Mouse (Mus musculus) MEL (cell line): ENCODE data around the gene Zdhhc3. TPM values are rescaled to one million over a fixed set of nuclear protein-coding genes. Genes with fewer than 3 reads are reported as not detected.
A peak's percentile ranks its signal among the peaks of the same experiment; 100 is the strongest.

Experiments used
- DNase-seq: peaks from one replicate; pipeline ENCODE4 v3.0.0; 2011; ENCODE audit warnings: low read depth, low spot score
- H3K27ac ChIP-seq: 2 replicates; pipeline ENCODE4 v1.5.1; 2012; ENCODE audit warnings: low read depth, mild to moderate bottlenecking, control low read depth, low read length, moderate library complexity; ENCODE audit not compliant: control insufficient read depth
- H3K27me3 ChIP-seq, 2 experiments: fragments of 150-350 bp in 1 of 2; sonication (generic) in 1 of 2; 2 replicates each; pipeline ENCODE4 v1.6.1; 2012; ENCODE audit warnings: low read length in 2 of 2, mild to moderate bottlenecking in 2 of 2, improper control_type of control experiment in 1 of 2, moderate library complexity in 1 of 2; ENCODE audit not compliant: insufficient read depth in 2 of 2, control insufficient read depth in 1 of 2
- H3K36me3 ChIP-seq, 2 experiments: 2 replicates each; pipeline ENCODE4 v1.6.1; 2012 to 2014; ENCODE audit warnings: low read length in 2 of 2, improper control_type of control experiment in 1 of 2, inconsistent platforms in 1 of 2, mild to moderate bottlenecking in 1 of 2; ENCODE audit not compliant: insufficient read depth in 2 of 2, control insufficient read depth in 1 of 2
- H3K4me1 ChIP-seq, 2 experiments: fragments of 150-350 bp in 1 of 2; sonication (generic) in 1 of 2; 2 replicates each; pipeline ENCODE4 v1.6.1; 2012; ENCODE audit warnings: low read length in 2 of 2, improper control_type of control experiment in 1 of 2, mild to moderate bottlenecking in 1 of 2; ENCODE audit not compliant: insufficient read depth in 2 of 2, control insufficient read depth in 1 of 2
- H3K4me3 ChIP-seq, 2 experiments: fragments of 150-350 bp in 1 of 2; sonication (generic) in 1 of 2; 2 replicates each; pipeline ENCODE4 v1.5.1; 2012; ENCODE audit warnings: low read depth in 2 of 2, low read length in 2 of 2, mild to moderate bottlenecking in 2 of 2, moderate library complexity in 2 of 2, control low read depth in 1 of 2, improper control_type of control experiment in 1 of 2; ENCODE audit not compliant: control insufficient read depth in 1 of 2, insufficient read depth in 1 of 2
- H3K79me2 ChIP-seq: 2 replicates; pipeline ENCODE4 v1.6.1; 2012; ENCODE audit warnings: mild to moderate bottlenecking, low read length, moderate library complexity; ENCODE audit not compliant: control insufficient read depth, poor library complexity, insufficient read depth
- H3K9ac ChIP-seq: 2 replicates; pipeline ENCODE4 v1.6.1; 2012; ENCODE audit warnings: low read depth, mild to moderate bottlenecking, control low read depth, low read length, moderate library complexity; ENCODE audit not compliant: control insufficient read depth, poor library complexity, severe bottlenecking
- H3K9me3 ChIP-seq: fragments of 150-350 bp; sonication (generic); replicated peaks from 2 replicates; pipeline ENCODE4 v1.6.1; 2012; ENCODE audit warnings: mild to moderate bottlenecking, low read length, improper control_type of control experiment, moderate library complexity; ENCODE audit not compliant: insufficient read depth
- CHD1 ChIP-seq: IDR thresholded peaks from 2 replicates; pipeline ENCODE4 v1.6.1; 2012; ENCODE audit warnings: low read depth, mild to moderate bottlenecking, inconsistent platforms, low read length, improper control_type of control experiment
- CHD2 ChIP-seq: IDR thresholded peaks from 2 replicates; pipeline ENCODE4 v1.6.1; 2011; ENCODE audit warnings: low read length, improper control_type of control experiment
- CTCF ChIP-seq, 3 experiments: IDR thresholded peaks in 2 of 3; conservative IDR thresholded peaks in 1 of 3; 2 replicates each; pipeline ENCODE4 v1.5.1; 2011 to 2012; ENCODE audit warnings: low read length in 3 of 3, low read depth in 2 of 3, mild to moderate bottlenecking in 2 of 3, improper control_type of control experiment in 1 of 3, inconsistent platforms in 1 of 3, mixed read lengths in 1 of 3, moderate library complexity in 1 of 3; ENCODE audit not compliant: control insufficient read depth in 1 of 3, insufficient read depth in 1 of 3, poor library complexity in 1 of 3, severe bottlenecking in 1 of 3
- ELF1 ChIP-seq: IDR thresholded peaks from 2 replicates; pipeline ENCODE4 v1.6.1; 2014; ENCODE audit warnings: low read depth, mild to moderate bottlenecking, inconsistent platforms, low read length, improper control_type of control experiment, moderate library complexity
- EP300 ChIP-seq, 2 experiments: IDR thresholded peaks; 2 replicates each; pipeline ENCODE4 v1.6.1; 2011; ENCODE audit warnings: improper control_type of control experiment in 2 of 2, low read length in 2 of 2, low read depth in 1 of 2, mild to moderate bottlenecking in 1 of 2
- GABPA ChIP-seq: IDR thresholded peaks from 2 replicates; pipeline ENCODE4 v1.6.1; 2012; ENCODE audit warnings: low read depth, mild to moderate bottlenecking, inconsistent platforms, low read length, improper control_type of control experiment, moderate library complexity
- GATA1 ChIP-seq: IDR thresholded peaks from 2 replicates; pipeline ENCODE4 v1.6.1; 2011; ENCODE audit warnings: low read depth, low read length, improper control_type of control experiment
- HCFC1 ChIP-seq: IDR thresholded peaks from 2 replicates; pipeline ENCODE4 v1.6.1; 2012; ENCODE audit warnings: low read depth, mild to moderate bottlenecking, inconsistent platforms, low read length, improper control_type of control experiment, moderate library complexity
- MAFK ChIP-seq: IDR thresholded peaks from 2 replicates; pipeline ENCODE4 v1.6.1; 2011; ENCODE audit warnings: low read depth, mild to moderate bottlenecking, low read length, improper control_type of control experiment, borderline replicate concordance
- MAX ChIP-seq: IDR thresholded peaks from 2 replicates; pipeline ENCODE4 v1.6.1; 2011; ENCODE audit warnings: low read length, improper control_type of control experiment
- MAZ ChIP-seq: IDR thresholded peaks from 2 replicates; pipeline ENCODE4 v1.6.1; 2012; ENCODE audit warnings: low read depth, mild to moderate bottlenecking, inconsistent platforms, low read length, improper control_type of control experiment
- MEF2A ChIP-seq: IDR thresholded peaks from 2 replicates; pipeline ENCODE4 v1.6.1; 2014; ENCODE audit warnings: low read depth, mild to moderate bottlenecking, inconsistent platforms, low read length, improper control_type of control experiment; ENCODE audit not compliant: poor library complexity, insufficient replicate concordance, severe bottlenecking; ENCODE audit errors: extremely low read depth
- MYB ChIP-seq: IDR thresholded peaks from 2 replicates; pipeline ENCODE4 v1.6.1; 2011; ENCODE audit warnings: mild to moderate bottlenecking, low read depth, low read length, improper control_type of control experiment
- MYC ChIP-seq: IDR thresholded peaks from 2 replicates; pipeline ENCODE4 v1.6.1; 2011; ENCODE audit warnings: low read depth, mild to moderate bottlenecking, low read length, improper control_type of control experiment, moderate library complexity
- NELFE ChIP-seq: IDR thresholded peaks from 2 replicates; pipeline ENCODE4 v1.6.1; 2011; ENCODE audit warnings: low read depth, low read length, improper control_type of control experiment
- POLR2A ChIP-seq, 2 experiments: IDR thresholded peaks; 2 replicates each; pipeline ENCODE4 v1.6.1; 2011 to 2012; ENCODE audit warnings: low read length in 2 of 2, mild to moderate bottlenecking in 2 of 2, control low read depth in 1 of 2, improper control_type of control experiment in 1 of 2, low read depth in 1 of 2, moderate library complexity in 1 of 2; ENCODE audit not compliant: control insufficient read depth in 1 of 2, insufficient read depth in 1 of 2, poor library complexity in 1 of 2
- POLR2AphosphoS2 ChIP-seq: IDR thresholded peaks from 2 replicates; pipeline ENCODE4 v1.6.1; 2011; ENCODE audit warnings: low read length, improper control_type of control experiment
- POLR2AphosphoS5 ChIP-seq: IDR thresholded peaks from 2 replicates; pipeline ENCODE4 v1.6.1; 2012; ENCODE audit warnings: low read depth, borderline replicate concordance, mild to moderate bottlenecking, inconsistent platforms, low read length, moderate library complexity, mixed read lengths
- RCOR1 ChIP-seq: IDR thresholded peaks from 2 replicates; pipeline ENCODE4 v1.6.1; 2012; ENCODE audit warnings: low read depth, mild to moderate bottlenecking, inconsistent platforms, low read length, improper control_type of control experiment
- SIN3A ChIP-seq: IDR thresholded peaks from 2 replicates; pipeline ENCODE4 v1.6.1; 2012; ENCODE audit warnings: low read length, improper control_type of control experiment, inconsistent platforms
- SMC3 ChIP-seq: IDR thresholded peaks from 2 replicates; pipeline ENCODE4 v1.6.1; 2011; ENCODE audit warnings: low read depth, low read length, improper control_type of control experiment
- TAL1 ChIP-seq: IDR thresholded peaks from 2 replicates; pipeline ENCODE4 v1.6.1; 2012; ENCODE audit warnings: mild to moderate bottlenecking, inconsistent platforms, low read length, moderate library complexity, mixed read lengths
- TCF12 ChIP-seq: IDR thresholded peaks from 2 replicates; pipeline ENCODE4 v1.6.1; 2014; ENCODE audit warnings: low read depth, mild to moderate bottlenecking, inconsistent platforms, low read length, improper control_type of control experiment, moderate library complexity
- UBTF ChIP-seq: IDR thresholded peaks from 2 replicates; pipeline ENCODE4 v1.6.1; 2012; ENCODE audit warnings: low read depth, mild to moderate bottlenecking, inconsistent platforms, low read length, improper control_type of control experiment, moderate library complexity, borderline replicate concordance; ENCODE audit not compliant: insufficient read depth
- USF1 ChIP-seq: IDR thresholded peaks from 2 replicates; pipeline ENCODE4 v1.6.1; 2014; ENCODE audit warnings: low read depth, mild to moderate bottlenecking, inconsistent platforms, low read length, improper control_type of control experiment, moderate library complexity
- USF2 ChIP-seq, 2 experiments: IDR thresholded peaks; 2 replicates each; pipeline ENCODE4 v1.6.1; 2011 to 2012; ENCODE audit warnings: improper control_type of control experiment in 2 of 2, low read length in 2 of 2, borderline replicate concordance in 1 of 2, inconsistent platforms in 1 of 2, low read depth in 1 of 2, mild to moderate bottlenecking in 1 of 2; ENCODE audit not compliant: insufficient read depth in 1 of 2
- ZC3H11A ChIP-seq: IDR thresholded peaks from 2 replicates; pipeline ENCODE4 v1.6.1; 2012; ENCODE audit warnings: low read depth, mild to moderate bottlenecking, inconsistent platforms, low read length, improper control_type of control experiment
- ZKSCAN1 ChIP-seq: IDR thresholded peaks from 2 replicates; pipeline ENCODE4 v1.6.1; 2012; ENCODE audit warnings: low read depth, mild to moderate bottlenecking, inconsistent platforms, low read length, improper control_type of control experiment, moderate library complexity
- ZMIZ1 ChIP-seq: IDR thresholded peaks from 2 replicates; pipeline ENCODE4 v1.6.1; 2012; ENCODE audit warnings: low read depth, mild to moderate bottlenecking, inconsistent platforms, low read length, improper control_type of control experiment, moderate library complexity
- polyA plus RNA-seq, 2 experiments: library from polyadenylated mRNA; stranded (reverse) in 1 of 2; unstranded in 1 of 2; fragments of >175 nt in 1 of 2; fragments of >200 nt in 1 of 2; gene quantifications; 2 replicates each; pipeline versions ENCODE4 v1.2.1 to v1.2.4; 2012; ENCODE audit warnings: low replicate concordance in 2 of 2, low read depth in 1 of 2; ENCODE audit not compliant: insufficient read length in 2 of 2, insufficient read depth in 1 of 2, missing spikeins in 1 of 2
- total RNA-seq: library from RNA; depleted of rRNA; stranded (reverse); fragments of 300-350 nt; gene quantifications from 2 replicates; pipeline ENCODE4 v1.2.3, GENCODE M21; 2012

The Zdhhc3 gene
- total and polyA plus RNA-seq, 3 experiments, result 51.8 to 98.1 (median 92.0) TPM

DNA sequence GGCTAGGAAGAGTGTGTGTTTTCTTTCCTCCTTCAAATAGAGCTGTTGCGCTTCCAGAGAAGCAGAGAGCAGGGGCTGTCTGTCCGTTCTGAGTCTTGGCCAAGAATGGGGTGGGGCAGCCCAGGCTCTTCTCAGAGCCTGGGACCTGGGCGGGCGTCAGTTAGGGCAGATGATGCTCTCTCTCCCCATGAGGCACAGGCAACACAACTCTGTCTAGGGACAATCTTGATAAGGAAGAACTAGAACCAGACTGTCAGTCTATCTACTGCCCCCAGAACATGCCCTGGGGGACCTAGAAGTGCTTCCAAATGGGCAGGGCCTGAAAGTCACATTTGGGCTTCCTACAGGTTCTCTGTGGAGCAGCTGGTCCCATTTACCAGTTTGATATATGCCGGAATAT lies 33.9 kb downstream of the Zdhhc3 start:
- peak; percentile 11 for DNase-seq
- no peaks in the 10 kb centered on the region for H3K9me3 ChIP-seq
- no peak for TF ChIP-seq CTCF (IDR thresholded peaks at IDR 0.05 in 2 of 3, conservative IDR thresholded peaks at IDR 0.05 in 1 of 3; ENCODE audit: control insufficient read depth in 1 of 3, insufficient read depth in 1 of 3, low read depth in 2 of 3, low read length in 3 of 3, poor library complexity in 1 of 3, severe bottlenecking in 1 of 3)
- H3K9ac ChIP-seq, result no peak overlapping the region
- no peaks in the 10 kb centered on the region for H3K79me2 ChIP-seq
- H3K27me3 ChIP-seq, result no peaks in the 10 kb centered on the region
- no peak overlapping the region for H3K4me3 ChIP-seq
- H3K27ac ChIP-seq, result no peak overlapping the region
- no peaks in the 10 kb centered on the region for H3K4me1 ChIP-seq
- H3K36me3 ChIP-seq, result peaks cover 0 to 4% of the 10 kb centered on the region in 2 experiments; a peak in 2 of 4 replicates

DNA sequence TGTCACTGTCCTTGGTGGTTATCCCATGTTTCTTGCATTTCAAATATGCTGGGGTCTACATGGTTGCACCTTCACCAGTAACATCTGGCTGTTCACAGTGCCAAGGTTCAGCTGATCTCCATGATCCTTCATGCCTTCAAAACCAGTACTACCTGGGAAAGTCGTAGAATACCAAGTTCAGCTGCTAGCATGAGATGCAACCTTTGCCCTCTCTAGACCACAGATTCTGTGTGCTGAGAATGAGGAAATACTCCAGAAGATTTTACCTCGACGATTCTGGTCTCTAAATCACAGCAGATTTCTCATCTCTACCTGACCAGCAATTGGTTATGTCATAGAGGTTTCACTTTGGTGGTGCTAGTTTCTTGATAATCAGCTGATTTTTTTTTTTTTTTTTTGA lies 52.8 kb downstream of the Zdhhc3 start:
- Histone ChIP-seq H3K27me3 (no peaks in the 10 kb centered on the region), H3K79me2 (no peaks in the 10 kb centered on the region)

DNA sequence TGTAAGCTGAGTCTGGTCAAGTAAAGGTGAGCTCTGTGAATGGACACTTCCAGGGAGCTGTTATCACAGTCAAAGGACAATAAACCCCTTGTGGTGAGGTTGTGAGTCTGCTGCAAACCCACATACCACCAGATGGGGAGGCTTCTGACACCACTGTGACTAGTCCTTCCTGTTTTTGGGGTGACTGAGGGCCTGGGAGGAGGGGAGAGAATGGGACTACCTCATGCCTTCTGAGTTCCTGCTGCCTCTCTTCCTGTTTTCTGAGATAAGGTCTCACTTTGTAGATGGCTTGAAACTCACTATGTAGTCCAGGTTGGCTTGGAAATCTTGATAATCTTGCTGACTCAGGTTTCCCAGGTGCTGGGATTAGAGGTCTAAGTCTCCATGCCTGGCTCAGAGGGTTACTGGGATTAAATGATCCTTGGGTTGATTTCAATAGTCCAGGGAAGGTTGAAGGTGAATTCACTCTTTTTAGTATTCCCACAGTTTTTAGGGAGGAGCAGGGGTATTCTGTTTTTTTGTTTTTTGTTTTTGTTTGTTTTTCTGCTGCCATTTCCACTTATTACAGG lies 54.2 kb downstream of the Zdhhc3 start:
- Histone ChIP-seq H3K4me1 (peaks cover 0 to 13% of the 10 kb centered on the region in 2 experiments; a peak in 3 of 4 replicates), H3K4me3 (no peak overlapping the region), H3K27me3 (no peaks in the 10 kb centered on the region), H3K36me3 (peaks cover 0 to 11% of the 10 kb centered on the region in 2 experiments; a peak in 2 of 4 replicates), H3K79me2 (no peaks in the 10 kb centered on the region), H3K9ac (no peak overlapping the region), H3K27ac (no peak overlapping the region), H3K9me3 (no peaks in the 10 kb centered on the region)
- DNase-seq, result peak; percentile 92
- 0 out of 2 replicates have a peak, but pooled peaks have one; percentile 45 for TF ChIP-seq CHD2
- peak; percentile 63; the same call in 1 of the 2 replicates for TF ChIP-seq RCOR1
- no peak for TF ChIP-seq MEF2A
- no peak for TF ChIP-seq CHD1
- no peak for TF ChIP-seq SIN3A
- TF ChIP-seq ZMIZ1, result no peak
- peak; percentile 67 for TF ChIP-seq ELF1
- TF ChIP-seq SMC3, result peak; percentile 37
- peak; percentile 45; the same call in 1 of the 2 replicates for TF ChIP-seq HCFC1
- TF ChIP-seq GATA1, result peak; percentile 85
- peak; percentile 60 to 74 for TF ChIP-seq EP300 (IDR thresholded peaks at IDR 0.05; ENCODE audit: low read depth in 1 of 2, low read length in 2 of 2)
- TF ChIP-seq MYB, result no peak
- no peak for TF ChIP-seq USF1
- TF ChIP-seq MYC, result peak; percentile 88
- no peak for TF ChIP-seq POLR2A (IDR thresholded peaks at IDR 0.05; ENCODE audit: control insufficient read depth in 1 of 2, insufficient read depth in 1 of 2, low read depth in 1 of 2, low read length in 2 of 2, poor library complexity in 1 of 2)
- TF ChIP-seq POLR2AphosphoS5, result no peak
- TF ChIP-seq NELFE, result no peak
- TF ChIP-seq UBTF, result no peak
- TF ChIP-seq MAZ, result no peak
- TF ChIP-seq TCF12, result peak; percentile 47; the same call in 1 of the 2 replicates
- no peak for TF ChIP-seq ZC3H11A

More for the DNA sequence above, 52.8 kb downstream of the Zdhhc3 start:
- Histone ChIP-seq H3K27ac (no peak overlapping the region), H3K9ac (no peak overlapping the region), H3K4me3 (no peak overlapping the region), H3K36me3 (peaks cover 0 to 11% of the 10 kb centered on the region in 2 experiments; a peak in 2 of 4 replicates), H3K4me1 (peaks cover 0 to 13% of the 10 kb centered on the region in 2 experiments; a peak in 3 of 4 replicates), H3K9me3 (no peaks in the 10 kb centered on the region)
- TF ChIP-seq ZKSCAN1 (no peak), USF2 (IDR thresholded peaks at IDR 0.05; ENCODE audit: borderline replicate concordance in 1 of 2, insufficient read depth in 1 of 2, low read depth in 1 of 2, low read length in 2 of 2) (no peak), POLR2AphosphoS2 (no peak), MAFK (no peak), CTCF (IDR thresholded peaks at IDR 0.05 in 2 of 3, conservative IDR thresholded peaks at IDR 0.05 in 1 of 3; ENCODE audit: control insufficient read depth in 1 of 3, insufficient read depth in 1 of 3, low read depth in 2 of 3, low read length in 3 of 3, poor library complexity in 1 of 3, severe bottlenecking in 1 of 3) (no peak), MAX (no peak), TAL1 (no peak), GABPA (no peak)
- DNase-seq, result no peak
